Mouse (Mus musculus) adrenal gland, postnatal 14 days (tissue): Measurements from ENCODE around the gene Zfp934. TPM values are rescaled to one million over a fixed set of nuclear protein-coding genes. Genes with fewer than 3 reads are reported as not detected.
A peak's percentile ranks its signal among the peaks of the same experiment; 100 is the strongest.
"Not testable (repeated sequence)": the region's sequence is repeated elsewhere in the genome, so short reads cannot be mapped to it uniquely, and the experiment has no call there.

Experiments used
- DNase-seq: peaks from one replicate; pipeline ENCODE4 v3.0.0; 2021; ENCODE audit warnings: mixed read lengths
- long read RNA-seq, 2 experiments: library from polyadenylated mRNA; stranded (forward); transcript quantifications; one replicate each; pipeline ENCODE4 v2.0.0; 2021
- microRNA-seq, 2 experiments: library from miRNA; unstranded; fragments of <30 nt; microRNA quantifications; one replicate each; pipeline ENCODE4 v1.2.0; 2021
- total RNA-seq: library from RNA; stranded (reverse); gene quantifications from 2 replicates; pipeline ENCODE4 v1.2.3, GENCODE M21; 2021

Zfp934 gene
- 6.1 and 7.6 TPM in 2 replicates for total RNA-seq
- long read RNA-seq, experiment 1, partial matches to known transcripts = 0 of 5 reads
- long read RNA-seq, experiment 1, other reads (novel, unspliced or antisense) = 3 of 5 reads
- long read RNA-seq, experiment 2, partial matches to known transcripts = 1 of 3 reads
- long read RNA-seq, experiment 2, other reads (novel, unspliced or antisense) = 2 of 3 reads

- not testable (repeated sequence) for DNase-seq
Measured at GRCm38 (mm10) chr13:62571099-62571498, at the start of gene Zfp934. Gene Zfp934, minus strand, starts transcription at chr13:62571199.

- not testable (repeated sequence) for DNase-seq
Measured at GRCm38 (mm10) chr13:62617449-62617848, 46.5 kb upstream of the Zfp934 start.

- peak; percentile 12 for DNase-seq
Measured at GRCm38 (mm10) chr13:62561696-62562095, 9.3 kb downstream of the Zfp934 start.

GRCm38 (mm10) chr13:62558189-62559110 lies 12.5 kb downstream of the Zfp934 start, which contains the start of gene Zfp935:
Gene Zfp935, minus strand, starts transcription at chr13:62558511.
- DNase-seq = peak; percentile 80

GRCm38 (mm10) chr13:62530129-62530528 lies 40.9 kb downstream of the Zfp934 start:
- DNase-seq = not testable (repeated sequence)

- DNase-seq = not testable (repeated sequence)
Measured at GRCm38 (mm10) chr13:62510641-62511420, 60.2 kb downstream of the Zfp934 start.

- not testable (repeated sequence) for DNase-seq
Measured at GRCm38 (mm10) chr13:62472661-62473060, 98.3 kb downstream of the Zfp934 start.

GRCm38 (mm10) chr13:62469947-62470346 lies 101.1 kb downstream of the Zfp934 start:
- peak; percentile 29 for DNase-seq

GRCm38 (mm10) chr13:62466424-62467334 lies 104.3 kb downstream of the Zfp934 start, which contains the start of gene Gm49359:
Gene Gm49359, minus strand, starts transcription at chr13:62466832.
- DNase-seq = peak; percentile 93

Small RNA genes lying within 50 kb of the gene (microRNA-seq; reads per million reads assigned to microRNA genes)
- gene Gm22256 = 0 to 0.38 reads per million in 2 experiments

Other genes with a start within 250 kb of the Zfp934 start
- gene Gm3604, start 188.0 kb downstream of the Zfp934 start, total RNA-seq = 1.1 and 1.5 TPM in 2 replicates
- 11.3 and 12.5 TPM in 2 replicates for gene Gm49359, start 104.4 kb downstream of the Zfp934 start, total RNA-seq
- gene Zfp935, start 12.7 kb downstream of the Zfp934 start, total RNA-seq = not detected in 2 replicates
- 1.6 and 2.1 TPM in 2 replicates for gene 6720489N17Rik, start 53.0 kb upstream of the Zfp934 start, total RNA-seq
- 6.9 and 8.0 TPM in 2 replicates for gene Platr25, start 189.5 kb upstream of the Zfp934 start, total RNA-seq
- 2.5 and 2.7 TPM in 2 replicates for gene Gm5141, start 214.6 kb upstream of the Zfp934 start, total RNA-seq